Mouse (Mus musculus): ENCODE measurements around the gene Prcp. TPM values are rescaled to one million over a fixed set of nuclear protein-coding genes. Genes with fewer than 3 reads are reported as not detected.
A peak's percentile ranks its signal among the peaks of the same experiment; 100 is the strongest.

The Prcp gene
- 20.5 and 21.2 TPM in 2 replicates for polyA plus RNA-seq (2014; fragmentation: Nextera tagmentation; extraction: Ambion mirVana)

DNA sequence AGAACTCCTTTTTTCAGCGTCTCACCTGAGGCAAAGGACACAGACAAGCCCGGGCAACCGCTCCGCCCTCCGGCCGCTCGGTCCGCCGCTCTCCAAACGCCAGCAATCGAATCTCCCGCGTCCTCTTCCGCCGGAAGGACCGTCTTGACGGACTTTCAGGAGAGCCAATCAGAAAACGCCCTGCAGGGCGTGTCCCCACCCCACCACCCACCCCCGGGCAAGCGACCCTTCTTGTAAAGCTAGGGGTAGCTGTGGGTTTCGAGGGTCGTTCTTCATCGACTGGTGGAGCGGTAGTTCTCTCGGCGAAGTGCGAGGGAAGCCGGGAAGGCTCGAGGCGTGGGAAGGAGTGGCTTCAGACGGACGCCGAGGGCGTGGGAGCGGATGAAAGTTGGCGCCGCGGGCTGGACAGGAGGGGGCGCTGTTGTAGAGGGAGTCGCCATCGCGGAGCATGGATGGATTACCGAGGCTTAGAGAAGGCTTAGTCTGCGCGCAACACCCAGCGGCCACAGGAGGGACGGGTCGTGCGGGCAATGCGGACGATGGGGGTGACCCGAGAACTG is at the start of gene Prcp, which contains the start of gene Ddias:
Gene Prcp, plus strand, starts transcription at position 355 of the 560 bp plus-strand sequence.
Gene Ddias, minus strand, starts transcription at position 132 of the 560 bp plus-strand sequence.
- no peaks in the 10 kb centered on the region for H3K9me3 ChIP-seq (replicated peaks; ENCODE audit: control insufficient read depth, low read length)
- peak; percentile 87 for ATAC-seq (replicated peaks; ENCODE audit: insufficient number of reproducible peaks, low FRiP score, low TSS enrichment, low read depth)

DNA sequence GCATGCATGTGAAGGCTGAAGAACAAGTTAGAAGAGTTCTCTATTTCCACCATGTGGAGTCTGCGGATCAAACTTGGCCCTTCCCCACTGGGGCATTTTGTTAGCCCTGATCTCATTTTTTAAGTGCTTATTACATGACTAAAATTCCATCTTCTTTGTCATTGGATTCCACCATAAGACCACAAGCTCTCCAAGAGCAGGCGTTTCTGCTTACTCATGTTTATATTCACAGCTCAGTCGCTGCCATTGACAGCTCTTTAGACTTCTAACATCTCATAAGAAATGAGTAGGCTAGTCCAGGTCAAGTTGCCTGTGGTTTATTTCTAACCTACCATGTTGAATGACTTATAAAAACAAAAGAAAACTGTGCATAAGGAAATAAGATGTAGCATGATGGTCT is 48.0 kb upstream of the Prcp start:
- DNase-seq (ENCODE audit: low spot score) = no peak
- Histone ChIP-seq H3K36me3 (replicated peaks; ENCODE audit: control insufficient read depth, insufficient read depth, low read depth, low read length) (no peaks in the 10 kb centered on the region), H3K9me3 (replicated peaks; ENCODE audit: control insufficient read depth, low read length) (no peaks in the 10 kb centered on the region), H3K27ac (replicated peaks; ENCODE audit: low read depth, low read length) (no peak overlapping the region), H3K4me3 (ENCODE audit: low read depth, low read length) (no peak overlapping the region), H3K9ac (replicated peaks; ENCODE audit: low read length) (no peak overlapping the region), H3K4me2 (ENCODE audit: low read depth, low read length) (no peak overlapping the region), H3K27me3 (ENCODE audit: control insufficient read depth, insufficient read depth, low read length) (no peaks in the 10 kb centered on the region), H3K4me1 (ENCODE audit: control insufficient read depth, insufficient read depth, low read length) (no peaks in the 10 kb centered on the region; the same call in 1 of the 2 replicates)
- 90% methylated on average over 3 of the region's 3 CpGs for WGBS
- ATAC-seq (replicated peaks; ENCODE audit: insufficient number of reproducible peaks, low FRiP score, low TSS enrichment, low read depth) = no peak

More for the DNA sequence above, at the start of gene Prcp, which contains the start of gene Ddias:
- WGBS = under 1% methylated on average over 53 of the region's 53 CpGs
- Histone ChIP-seq H3K4me2 (ENCODE audit: low read depth, low read length) (peak within 1 kb of the TSS; percentile 71), H3K36me3 (replicated peaks; ENCODE audit: control insufficient read depth, insufficient read depth, low read depth, low read length) (no peaks in the 10 kb centered on the region), H3K4me3 (ENCODE audit: low read depth, low read length) (peak within 1 kb of the TSS; percentile 61), H3K27me3 (ENCODE audit: control insufficient read depth, insufficient read depth, low read length) (no peaks in the 10 kb centered on the region), H3K4me1 (ENCODE audit: control insufficient read depth, insufficient read depth, low read length) (no peaks in the 10 kb centered on the region), H3K27ac (replicated peaks; ENCODE audit: low read depth, low read length) (peak within 1 kb of the TSS; percentile 97), H3K9ac (replicated peaks; ENCODE audit: low read length) (peak within 1 kb of the TSS; percentile 68)
- DNase-seq (ENCODE audit: low spot score) = peak; percentile 97

DNA sequence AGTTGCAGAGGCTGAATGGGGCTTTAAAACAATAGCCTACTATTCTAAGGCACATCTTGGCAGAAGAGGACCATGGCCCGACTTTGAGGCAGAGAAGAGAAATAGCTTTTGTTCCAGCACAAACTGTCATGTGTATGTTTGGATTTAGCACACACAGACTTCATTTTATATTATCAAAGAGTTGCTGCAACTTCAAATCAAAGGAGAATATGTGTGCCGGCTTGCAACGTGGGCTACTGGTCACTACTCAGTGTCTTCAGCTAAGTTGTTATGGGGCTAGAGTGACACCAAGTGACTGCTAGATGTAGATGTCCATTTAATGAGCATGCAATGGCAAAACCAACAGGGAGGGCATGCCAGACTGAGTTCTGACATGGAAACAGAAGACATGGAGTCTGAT is 46.3 kb upstream of the Prcp start:
- Histone ChIP-seq H3K4me3 (ENCODE audit: low read depth, low read length) (no peak overlapping the region), H3K4me1 (ENCODE audit: control insufficient read depth, insufficient read depth, low read length) (no peaks in the 10 kb centered on the region), H3K9me3 (replicated peaks; ENCODE audit: control insufficient read depth, low read length) (no peaks in the 10 kb centered on the region), H3K36me3 (replicated peaks; ENCODE audit: control insufficient read depth, insufficient read depth, low read depth, low read length) (no peaks in the 10 kb centered on the region), H3K27me3 (ENCODE audit: control insufficient read depth, insufficient read depth, low read length) (no peaks in the 10 kb centered on the region), H3K4me2 (ENCODE audit: low read depth, low read length) (no peak overlapping the region), H3K27ac (replicated peaks; ENCODE audit: low read depth, low read length) (no peak overlapping the region), H3K9ac (replicated peaks; ENCODE audit: low read length) (no peak overlapping the region)
- WGBS = 29% methylated on average over 3 of the region's 3 CpGs
- DNase-seq (ENCODE audit: low spot score) (no peak), ATAC-seq (replicated peaks; ENCODE audit: insufficient number of reproducible peaks, low FRiP score, low TSS enrichment, low read depth) (no peak)

DNA sequence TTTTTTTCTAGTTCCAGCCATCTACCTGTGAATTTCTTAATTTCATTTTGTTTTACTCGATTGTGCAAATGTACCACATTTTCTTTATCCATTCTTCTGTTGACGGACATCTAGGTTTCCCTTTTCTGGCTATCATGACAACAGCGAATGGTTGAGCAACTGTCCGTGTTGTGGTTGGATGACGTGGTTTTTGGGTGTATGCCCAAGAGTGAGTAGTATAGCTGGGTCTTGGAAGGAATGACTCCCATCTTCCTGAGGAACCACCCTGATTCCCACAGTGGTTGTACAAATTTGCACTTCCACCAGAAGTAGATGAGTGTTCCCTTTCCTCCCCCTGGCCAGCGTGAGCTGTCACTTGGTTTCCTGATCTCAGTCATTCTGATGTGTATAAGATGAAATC is 41.9 kb upstream of the Prcp start:
- no peak overlapping the region for H3K4me2 ChIP-seq (ENCODE audit: low read depth, low read length)
- WGBS = 92% methylated on average over 6 of the region's 6 CpGs
- no peak overlapping the region for H3K27ac ChIP-seq (replicated peaks; ENCODE audit: low read depth, low read length)
- no peaks in the 10 kb centered on the region for H3K27me3 ChIP-seq (ENCODE audit: control insufficient read depth, insufficient read depth, low read length)
- no peak overlapping the region for H3K4me3 ChIP-seq (ENCODE audit: low read depth, low read length)
- ATAC-seq (replicated peaks; ENCODE audit: insufficient number of reproducible peaks, low FRiP score, low TSS enrichment, low read depth) = no peak
- H3K9me3 ChIP-seq (replicated peaks; ENCODE audit: control insufficient read depth, low read length) = no peaks in the 10 kb centered on the region
- no peaks in the 10 kb centered on the region for H3K4me1 ChIP-seq (ENCODE audit: control insufficient read depth, insufficient read depth, low read length)
- no peaks in the 10 kb centered on the region; the same call in 1 of the 2 replicates for H3K36me3 ChIP-seq (replicated peaks; ENCODE audit: control insufficient read depth, insufficient read depth, low read depth, low read length)
- H3K9ac ChIP-seq (replicated peaks; ENCODE audit: low read length) = no peak overlapping the region
- DNase-seq (ENCODE audit: low spot score) = no peak

DNA sequence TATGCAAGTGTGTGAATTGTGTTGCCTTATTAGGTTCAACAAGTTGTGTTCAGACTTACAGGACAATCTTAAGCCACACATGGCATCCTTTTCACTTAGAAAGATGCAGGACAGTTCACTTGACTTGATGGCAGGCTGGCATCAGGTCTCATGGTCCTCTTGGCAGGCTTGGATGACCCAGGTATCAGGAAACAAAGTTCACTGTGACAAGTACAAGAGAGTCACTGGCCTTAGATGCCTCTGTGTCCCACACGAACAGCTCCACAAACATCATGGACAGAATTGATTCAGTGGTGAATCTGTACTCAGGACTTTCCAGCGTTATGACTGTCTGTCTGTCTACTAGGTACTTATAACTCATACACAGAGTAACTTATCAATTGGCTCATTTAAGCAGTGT is 39.9 kb upstream of the Prcp start:
- ATAC-seq (replicated peaks; ENCODE audit: insufficient number of reproducible peaks, low FRiP score, low TSS enrichment, low read depth) (no peak), DNase-seq (ENCODE audit: low spot score) (no peak)
- no peaks in the 10 kb centered on the region; the same call in 1 of the 2 replicates for H3K36me3 ChIP-seq (replicated peaks; ENCODE audit: control insufficient read depth, insufficient read depth, low read depth, low read length)
- no peak overlapping the region for H3K27ac ChIP-seq (replicated peaks; ENCODE audit: low read depth, low read length)
- H3K9me3 ChIP-seq (replicated peaks; ENCODE audit: control insufficient read depth, low read length) = no peaks in the 10 kb centered on the region
- H3K27me3 ChIP-seq (ENCODE audit: control insufficient read depth, insufficient read depth, low read length) = no peaks in the 10 kb centered on the region
- H3K9ac ChIP-seq (replicated peaks; ENCODE audit: low read length) = no peak overlapping the region
- 95% methylated on average over 2 of the region's 2 CpGs for WGBS
- H3K4me2 ChIP-seq (ENCODE audit: low read depth, low read length) = no peak overlapping the region
- no peaks in the 10 kb centered on the region for H3K4me1 ChIP-seq (ENCODE audit: control insufficient read depth, insufficient read depth, low read length)
- no peak overlapping the region for H3K4me3 ChIP-seq (ENCODE audit: low read depth, low read length)

DNA sequence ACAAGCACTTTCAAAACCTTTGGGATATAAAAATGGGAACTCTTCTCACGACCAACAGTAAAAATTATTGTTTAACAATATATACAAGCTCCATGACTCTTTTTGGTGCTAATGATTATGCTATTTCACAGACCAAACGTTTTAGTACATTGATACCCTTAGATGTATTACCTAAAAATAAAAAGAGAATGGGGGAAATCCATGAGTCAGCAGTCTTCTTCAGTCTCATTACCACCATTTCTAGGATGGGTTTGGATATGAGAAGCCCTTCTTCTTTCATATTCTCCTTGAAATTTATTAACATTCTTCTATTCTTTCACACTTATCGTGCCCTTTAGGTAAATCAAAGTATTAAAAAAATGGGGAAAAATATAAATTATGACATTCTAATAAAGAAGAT is 37.8 kb upstream of the Prcp start:
- WGBS = 78% methylated on average over 3 of the region's 3 CpGs
- Histone ChIP-seq H3K9ac (replicated peaks; ENCODE audit: low read length) (no peak overlapping the region), H3K4me3 (ENCODE audit: low read depth, low read length) (no peak overlapping the region), H3K36me3 (replicated peaks; ENCODE audit: control insufficient read depth, insufficient read depth, low read depth, low read length) (no peaks in the 10 kb centered on the region; the same call in 1 of the 2 replicates), H3K9me3 (replicated peaks; ENCODE audit: control insufficient read depth, low read length) (no peaks in the 10 kb centered on the region), H3K4me2 (ENCODE audit: low read depth, low read length) (no peak overlapping the region), H3K4me1 (ENCODE audit: control insufficient read depth, insufficient read depth, low read length) (no peaks in the 10 kb centered on the region), H3K27me3 (ENCODE audit: control insufficient read depth, insufficient read depth, low read length) (no peaks in the 10 kb centered on the region), H3K27ac (replicated peaks; ENCODE audit: low read depth, low read length) (no peak overlapping the region)
- DNase-seq (ENCODE audit: low spot score) (no peak), ATAC-seq (replicated peaks; ENCODE audit: insufficient number of reproducible peaks, low FRiP score, low TSS enrichment, low read depth) (no peak)

DNA sequence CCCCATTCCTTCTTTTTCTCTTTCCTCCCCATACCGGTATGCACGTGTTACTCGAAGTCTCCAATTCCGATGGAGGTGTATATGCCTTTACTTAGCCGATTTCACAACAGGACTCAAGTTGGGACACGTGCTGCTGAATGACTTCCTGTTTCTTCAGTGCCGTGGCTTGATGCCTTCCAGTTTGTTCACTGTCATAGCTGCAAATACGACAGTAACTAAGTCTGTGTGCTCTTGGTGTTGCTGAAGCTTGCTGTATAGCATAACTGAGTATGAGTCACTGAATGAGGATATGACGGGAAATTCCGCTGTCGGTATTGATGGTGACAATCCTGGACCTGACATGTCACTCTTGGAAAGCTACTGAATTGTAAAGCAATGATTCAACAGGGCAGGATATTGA is 37.0 kb upstream of the Prcp start:
- H3K36me3 ChIP-seq (replicated peaks; ENCODE audit: control insufficient read depth, insufficient read depth, low read depth, low read length) = no peaks in the 10 kb centered on the region; the same call in 1 of the 2 replicates
- no peak overlapping the region for H3K27ac ChIP-seq (replicated peaks; ENCODE audit: low read depth, low read length)
- no peak overlapping the region for H3K4me2 ChIP-seq (ENCODE audit: low read depth, low read length)
- no peaks in the 10 kb centered on the region for H3K9me3 ChIP-seq (replicated peaks; ENCODE audit: control insufficient read depth, low read length)
- DNase-seq (ENCODE audit: low spot score) = no peak
- no peaks in the 10 kb centered on the region for H3K27me3 ChIP-seq (ENCODE audit: control insufficient read depth, insufficient read depth, low read length)
- WGBS = 87% methylated on average over 11 of the region's 11 CpGs
- no peak overlapping the region for H3K4me3 ChIP-seq (ENCODE audit: low read depth, low read length)
- no peaks in the 10 kb centered on the region for H3K4me1 ChIP-seq (ENCODE audit: control insufficient read depth, insufficient read depth, low read length)
- no peak for ATAC-seq (replicated peaks; ENCODE audit: insufficient number of reproducible peaks, low FRiP score, low TSS enrichment, low read depth)
- H3K9ac ChIP-seq (replicated peaks; ENCODE audit: low read length) = no peak overlapping the region

DNA sequence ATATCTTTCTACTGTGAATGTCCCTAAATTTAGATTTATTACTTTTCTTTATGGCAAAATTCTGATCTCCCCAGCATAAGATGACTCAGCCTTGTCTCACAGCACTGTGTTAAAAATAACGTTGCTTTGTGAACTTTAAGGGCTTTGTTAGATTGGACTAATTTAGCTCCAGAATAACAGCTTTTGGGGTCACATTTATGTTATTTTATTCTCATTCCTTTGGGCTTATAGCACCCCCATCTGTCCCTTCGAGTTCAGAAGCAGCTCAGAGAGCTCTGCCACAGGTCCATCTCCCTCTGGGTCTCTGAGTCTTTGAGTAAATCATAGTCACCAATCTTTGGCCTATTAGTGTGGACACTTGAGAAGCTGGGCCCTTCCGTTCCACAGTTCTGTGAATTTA is 36.4 kb upstream of the Prcp start:
- Histone ChIP-seq H3K4me3 (ENCODE audit: low read depth, low read length) (no peak overlapping the region), H3K36me3 (replicated peaks; ENCODE audit: control insufficient read depth, insufficient read depth, low read depth, low read length) (no peaks in the 10 kb centered on the region; the same call in 1 of the 2 replicates), H3K9me3 (replicated peaks; ENCODE audit: control insufficient read depth, low read length) (no peaks in the 10 kb centered on the region), H3K4me2 (ENCODE audit: low read depth, low read length) (no peak overlapping the region), H3K27me3 (ENCODE audit: control insufficient read depth, insufficient read depth, low read length) (no peaks in the 10 kb centered on the region), H3K4me1 (ENCODE audit: control insufficient read depth, insufficient read depth, low read length) (no peaks in the 10 kb centered on the region), H3K27ac (replicated peaks; ENCODE audit: low read depth, low read length) (no peak overlapping the region), H3K9ac (replicated peaks; ENCODE audit: low read length) (no peak overlapping the region)
- DNase-seq (ENCODE audit: low spot score) (no peak), ATAC-seq (replicated peaks; ENCODE audit: insufficient number of reproducible peaks, low FRiP score, low TSS enrichment, low read depth) (no peak)
- WGBS = 74% methylated on average over 3 of the region's 3 CpGs
